Mouse (Mus musculus) heart, postnatal 14 days (tissue): ENCODE measurements around the gene Ramp2. TPM values are rescaled to one million over a fixed set of nuclear protein-coding genes. Genes with fewer than 3 reads are reported as not detected.

Experiments used
- DNase-seq, 2 experiments: peaks; one replicate each; pipeline ENCODE4 v3.0.0; 2021 to 2022
- intact Hi-C: fragments of 180-260 bp; cut with DNase I; formaldehyde crosslinking; loops from one replicate; pipeline ENCODE4 v1.15.1; 2025
- long read RNA-seq, 2 experiments: library from polyadenylated mRNA; stranded (forward); transcript quantifications; one replicate each; pipeline ENCODE4 v2.0.0; 2021
- total RNA-seq, 2 experiments: library from RNA; stranded (reverse); gene quantifications; 2 replicates each; pipeline ENCODE4 v1.2.3; 2021

Gene Ramp2
- total RNA-seq: 100 to 1,000 TPM; 149 to 167 TPM
- long read RNA-seq, experiment 1, transcript Ramp2-204 (4 exons, 1,178 nt): major isoform, 136 of 154 reads
- long read RNA-seq, experiment 1, partial matches to known transcripts: 5 of 154 reads
- long read RNA-seq, experiment 1, other reads (novel, unspliced or antisense): 8 of 154 reads
- long read RNA-seq, experiment 2, transcript Ramp2-204 (4 exons, 1,178 nt): major isoform, 70 of 87 reads
- long read RNA-seq, experiment 2, partial matches to known transcripts: 3 of 87 reads
- long read RNA-seq, experiment 2, other reads (novel, unspliced or antisense): 10 of 87 reads

- intact Hi-C loops: loop anchor here (1.0 kb wide), 1 partner anchor 15 kb away; no protein-coding TSS in a partner anchor
These were observed at the start of gene Ramp2 for GRCm38 (mm10) chr11:101245855-101246701. Ramp2 (plus strand) TSS chr11:101246028.

GRCm38 (mm10) chr11:101196175-101196574, 49.7 kb upstream of the Ramp2 start:
- no peak for DNase-seq
- intact Hi-C loops: no loop called here

More at GRCm38 (mm10) chr11:101245855-101246701, at the start of gene Ramp2:
- DNase-seq: peak; percentile 81 to 82

- intact Hi-C loops: no loop called here
- DNase-seq: no peak
These were observed 46.3 kb upstream of the Ramp2 start for GRCm38 (mm10) chr11:101199555-101199954.

GRCm38 (mm10) chr11:101200986-101201385, 44.8 kb upstream of the Ramp2 start:
- DNase-seq: peak in 1 of 2 experiments; percentile 45
- intact Hi-C loops: no loop called here

- DNase-seq: peak in 1 of 2 experiments; percentile 58
- intact Hi-C loops: loop anchor here (1.0 to 5.0 kb wide), 3 partner anchors 36 to 185 kb away; partner anchors contain the start of gene Becn1
These were observed 33.9 kb upstream of the Ramp2 start for GRCm38 (mm10) chr11:101211970-101212369.

GRCm38 (mm10) chr11:101216936-101217335, 28.9 kb upstream of the Ramp2 start:
- intact Hi-C loops: no loop called here
- no peak for DNase-seq

- intact Hi-C loops: no loop called here
- no peak for DNase-seq
These were observed 27.3 kb upstream of the Ramp2 start for GRCm38 (mm10) chr11:101218436-101219055.

- intact Hi-C loops: no loop called here
- DNase-seq: no peak
These were observed 25.0 kb upstream of the Ramp2 start for GRCm38 (mm10) chr11:101220853-101221252.

- intact Hi-C loops: no loop called here
- no peak for DNase-seq
These were observed 24.4 kb upstream of the Ramp2 start for GRCm38 (mm10) chr11:101221306-101221986.

GRCm38 (mm10) chr11:101224337-101224736, 21.5 kb upstream of the Ramp2 start:
- intact Hi-C loops: no loop called here
- DNase-seq: no peak

GRCm38 (mm10) chr11:101225331-101226064, 20.3 kb upstream of the Ramp2 start:
- intact Hi-C loops: no loop called here
- no peak for DNase-seq

GRCm38 (mm10) chr11:101226065-101226701, 19.6 kb upstream of the Ramp2 start, which contains the start of gene Ezh1:
Ezh1 (minus strand) TSS chr11:101226463.
- intact Hi-C loops: no loop called here
- DNase-seq: peak; percentile 92 to 93

- DNase-seq: peak; percentile 56 to 60
- intact Hi-C loops: no loop called here
These were observed 16.4 kb upstream of the Ramp2 start for GRCm38 (mm10) chr11:101229361-101229900.

- peak; percentile 67 to 74 for DNase-seq
- intact Hi-C loops: no loop called here
These were observed 15.7 kb upstream of the Ramp2 start for GRCm38 (mm10) chr11:101230061-101230511.

- DNase-seq: peak in 1 of 2 experiments; percentile 9
These were observed 15.3 kb upstream of the Ramp2 start for GRCm38 (mm10) chr11:101230526-101230925.

GRCm38 (mm10) chr11:101230991-101231871, 14.6 kb upstream of the Ramp2 start:
- DNase-seq: peak; percentile 77 to 84
- intact Hi-C loops: loop anchor here (1.0 kb wide), 1 partner anchor 15 kb away; the partner anchor contains the start of gene Ramp2

More at GRCm38 (mm10) chr11:101230526-101230925, 15.3 kb upstream of the Ramp2 start:
- intact Hi-C loops: no loop called here

GRCm38 (mm10) chr11:101232010-101232839, 13.6 kb upstream of the Ramp2 start:
- DNase-seq: peak; percentile 60 to 63
- intact Hi-C loops: no loop called here
